Mouse (Mus musculus) olfactory bulb, adult 2 months (tissue): Measurements from ENCODE around the gene Nf2. TPM values are rescaled to one million over a fixed set of nuclear protein-coding genes. Genes with fewer than 3 reads are reported as not detected.
A peak's percentile ranks its signal among the peaks of the same experiment; 100 is the strongest.
"Not testable (repeated sequence)": the region's sequence is repeated elsewhere in the genome, so short reads cannot be mapped to it uniquely, and the experiment has no call there.

ENCODE experiments used
- H3K27ac ChIP-seq: fragments of 200-500 bp; 2 replicates; pipeline ENCODE4 v1.5.1; 2012; ENCODE audit warnings: low read depth, low read length; ENCODE audit not compliant: insufficient read depth
- H3K4me1 ChIP-seq: fragments of 200-500 bp; 2 replicates; pipeline ENCODE4 v1.6.1; 2012; ENCODE audit warnings: low read length; ENCODE audit not compliant: control insufficient read depth, insufficient read depth
- H3K4me3 ChIP-seq: fragments of 200-500 bp; 2 replicates; pipeline ENCODE4 v1.5.1; 2012; ENCODE audit warnings: mild to moderate bottlenecking, low read depth, low read length, moderate library complexity; ENCODE audit not compliant: insufficient read depth
- CTCF ChIP-seq: fragments of 200-500 bp; IDR thresholded peaks from 2 replicates; pipeline ENCODE4 v1.5.1; 2012; ENCODE audit warnings: low read depth, mild to moderate bottlenecking, low read length, moderate library complexity; ENCODE audit not compliant: insufficient read depth
- POLR2A ChIP-seq: fragments of 200-500 bp; IDR thresholded peaks from 2 replicates; pipeline ENCODE4 v1.6.1; 2012; ENCODE audit warnings: mild to moderate bottlenecking, low read depth, low read length, moderate library complexity; ENCODE audit not compliant: insufficient read depth
- WGBS: fragments of 180-500 bp; shearing (Covaris S2); methylation state at CpG from one replicate; pipeline ENCODE4 v1.1.7; 2018; 5-methylcytosine and 5-hydroxymethylcytosine counted together
- polyA plus RNA-seq: library from polyadenylated mRNA; stranded (reverse); fragments of >200 nt; gene quantifications from 2 replicates; pipeline ENCODE4 v1.2.4, GENCODE M21; 2012; ENCODE audit warnings: low replicate concordance; ENCODE audit not compliant: missing spikeins, insufficient read depth, insufficient read length

The Nf2 gene
- polyA plus RNA-seq, 1 experiment = not detected

GRCm38 (mm10) chr11:4804921-4805562 is 44.3 kb downstream of the Nf2 start:
- Histone ChIP-seq H3K4me1 (peaks cover 3% of the 10 kb centered on the region), H3K27ac (no peak overlapping the region), H3K4me3 (no peak overlapping the region)
- 91% methylated on average over 6 of the region's 6 CpGs for WGBS
- TF ChIP-seq POLR2A (no peak), CTCF (no peak)

GRCm38 (mm10) chr11:4803951-4804350 is 45.4 kb downstream of the Nf2 start:
- H3K4me1 ChIP-seq = peaks cover 3% of the 10 kb centered on the region
- WGBS = 52% methylated on average over 7 of the region's 7 CpGs
- TF ChIP-seq CTCF (no peak), POLR2A (no peak)
- no peak overlapping the region for H3K4me3 ChIP-seq
- no peak overlapping the region for H3K27ac ChIP-seq

GRCm38 (mm10) chr11:4803426-4803825 is 45.9 kb downstream of the Nf2 start:
- TF ChIP-seq CTCF (no peak), POLR2A (no peak)
- H3K4me1 ChIP-seq = peaks cover 3% of the 10 kb centered on the region
- WGBS = 41% methylated on average over 7 of the region's 7 CpGs
- no peak overlapping the region for H3K4me3 ChIP-seq
- H3K27ac ChIP-seq = 0 out of 2 replicates have a peak overlapping the region, but pooled peaks have one; percentile 17

- H3K4me3 ChIP-seq = no peak overlapping the region
- 62% methylated on average over 9 of the region's 9 CpGs for WGBS
- H3K27ac ChIP-seq = 0 out of 2 replicates have a peak overlapping the region, but pooled peaks have one; percentile 17
- peaks cover 3% of the 10 kb centered on the region for H3K4me1 ChIP-seq
- no peak for TF ChIP-seq CTCF
- TF ChIP-seq POLR2A = no peak
Observed at GRCm38 (mm10) chr11:4803008-4803407, 46.3 kb downstream of the Nf2 start.

- H3K27ac ChIP-seq, H3K4me3 ChIP-seq, H3K4me1 ChIP-seq: not testable (repeated sequence)
- WGBS = 94% methylated on average over 2 of the region's 2 CpGs
Observed at GRCm38 (mm10) chr11:4802401-4802800, 46.9 kb downstream of the Nf2 start.

GRCm38 (mm10) chr11:4800654-4801053 is 48.7 kb downstream of the Nf2 start:
- TF ChIP-seq CTCF = no peak
- no peak for TF ChIP-seq POLR2A
- H3K4me3 ChIP-seq = no peak overlapping the region
- 73% methylated on average over 4 of the region's 4 CpGs for WGBS
- no peaks in the 10 kb centered on the region for H3K4me1 ChIP-seq
- H3K27ac ChIP-seq = no peak overlapping the region

- no peaks in the 10 kb centered on the region for H3K4me1 ChIP-seq
- H3K4me3 ChIP-seq = no peak overlapping the region
- no peak for TF ChIP-seq POLR2A
- H3K27ac ChIP-seq = no peak overlapping the region
- 55% methylated on average over 3 of the region's 3 CpGs for WGBS
Observed at GRCm38 (mm10) chr11:4793006-4793405, 56.3 kb downstream of the Nf2 start.

GRCm38 (mm10) chr11:4791549-4791948 is 57.8 kb downstream of the Nf2 start:
- WGBS = 62% methylated on average over 6 of the region's 6 CpGs
- Histone ChIP-seq H3K4me1 (no peaks in the 10 kb centered on the region), H3K4me3 (no peak overlapping the region), H3K27ac (no peak overlapping the region)
- TF ChIP-seq POLR2A (no peak), CTCF (no peak)

GRCm38 (mm10) chr11:4789691-4790090 is 59.6 kb downstream of the Nf2 start:
- no peaks in the 10 kb centered on the region for H3K4me1 ChIP-seq
- TF ChIP-seq CTCF (no peak), POLR2A (no peak)
- H3K4me3 ChIP-seq = no peak overlapping the region
- H3K27ac ChIP-seq = no peak overlapping the region
- WGBS = 76% methylated on average over 5 of the region's 5 CpGs

- Histone ChIP-seq H3K4me3 (no peak overlapping the region), H3K4me1 (no peaks in the 10 kb centered on the region), H3K27ac (no peak overlapping the region)
- WGBS = 84% methylated on average over 5 of the region's 5 CpGs
- no peak for TF ChIP-seq POLR2A
- no peak for TF ChIP-seq CTCF
Observed at GRCm38 (mm10) chr11:4784629-4785142, 64.7 kb downstream of the Nf2 start.
